Mouse (Mus musculus) embryonic facial prominence, embryonic 14.5 days (tissue): ENCODE measurements around the gene Gtf2i. TPM values are rescaled to one million over a fixed set of nuclear protein-coding genes. Genes with fewer than 3 reads are reported as not detected.

Source experiments
- ATAC-seq: fragments of 200-750 bp; cut with Nextera tagmentation; 2 replicates; pipeline ENCODE4 v1.8.0; 2017; ENCODE audit warnings: low read depth, moderate number of reproducible peaks, moderate TSS enrichment
- DNase-seq: peaks from one replicate; pipeline ENCODE4 v3.0.0-alpha.2; 2015; ENCODE audit warnings: low spot score
- H3K27ac ChIP-seq: fragments of 300-500 bp; sonication (generic); replicated peaks from 2 replicates; pipeline ENCODE4 v1.5.1; 2014; ENCODE audit warnings: low read depth, mild to moderate bottlenecking, low read length, moderate library complexity
- H3K27me3 ChIP-seq: fragments of 300-500 bp; sonication (generic); replicated peaks from 2 replicates; pipeline ENCODE4 v1.6.1; 2014; ENCODE audit warnings: low read length; ENCODE audit not compliant: control insufficient read depth, insufficient read depth
- H3K36me3 ChIP-seq: fragments of 300-500 bp; sonication (generic); 2 replicates; pipeline ENCODE4 v1.6.1; 2014; ENCODE audit warnings: low read length, mixed read lengths; ENCODE audit not compliant: control insufficient read depth, insufficient read depth
- H3K4me1 ChIP-seq: fragments of 300-500 bp; sonication (generic); 2 replicates; pipeline ENCODE4 v1.6.1; 2014; ENCODE audit warnings: antibody characterized with exemption, low read length; ENCODE audit not compliant: control insufficient read depth, insufficient read depth
- H3K4me2 ChIP-seq: fragments of 300-500 bp; sonication (generic); 2 replicates; pipeline ENCODE4 v1.6.1; 2014; ENCODE audit warnings: low read depth, mild to moderate bottlenecking, low read length, moderate library complexity, mixed read lengths
- H3K4me3 ChIP-seq: fragments of 300-500 bp; sonication (generic); 2 replicates; pipeline ENCODE4 v1.5.1; 2014; ENCODE audit warnings: low read depth, mild to moderate bottlenecking, low read length
- H3K9ac ChIP-seq: fragments of 300-500 bp; sonication (generic); 2 replicates; pipeline ENCODE4 v1.6.1; 2014; ENCODE audit warnings: low read depth, mild to moderate bottlenecking, low read length, moderate library complexity, mixed read lengths
- H3K9me3 ChIP-seq: fragments of 300-500 bp; sonication (generic); 2 replicates; pipeline ENCODE4 v1.6.1; 2016; ENCODE audit warnings: low read length; ENCODE audit not compliant: control insufficient read depth
- WGBS: fragments of 180-500 bp; shearing (Covaris S2); extraction: QIAGEN DNeasy Blood & Tissue Kit; methylation state at CpG from one replicate; pipeline ENCODE4 v1.1.7; 2014; 5-methylcytosine and 5-hydroxymethylcytosine counted together
- polyA plus RNA-seq: library from polyadenylated mRNA; unstranded; fragments of >200 nt; fragmentation: Nextera tagmentation; extraction: Ambion mirVana; gene quantifications from 2 replicates; pipeline ENCODE4 v1.2.1, GENCODE M21; 2014

Gene Gtf2i
- polyA plus RNA-seq, 1 experiment from 2014 or later: 141 TPM

DNA sequence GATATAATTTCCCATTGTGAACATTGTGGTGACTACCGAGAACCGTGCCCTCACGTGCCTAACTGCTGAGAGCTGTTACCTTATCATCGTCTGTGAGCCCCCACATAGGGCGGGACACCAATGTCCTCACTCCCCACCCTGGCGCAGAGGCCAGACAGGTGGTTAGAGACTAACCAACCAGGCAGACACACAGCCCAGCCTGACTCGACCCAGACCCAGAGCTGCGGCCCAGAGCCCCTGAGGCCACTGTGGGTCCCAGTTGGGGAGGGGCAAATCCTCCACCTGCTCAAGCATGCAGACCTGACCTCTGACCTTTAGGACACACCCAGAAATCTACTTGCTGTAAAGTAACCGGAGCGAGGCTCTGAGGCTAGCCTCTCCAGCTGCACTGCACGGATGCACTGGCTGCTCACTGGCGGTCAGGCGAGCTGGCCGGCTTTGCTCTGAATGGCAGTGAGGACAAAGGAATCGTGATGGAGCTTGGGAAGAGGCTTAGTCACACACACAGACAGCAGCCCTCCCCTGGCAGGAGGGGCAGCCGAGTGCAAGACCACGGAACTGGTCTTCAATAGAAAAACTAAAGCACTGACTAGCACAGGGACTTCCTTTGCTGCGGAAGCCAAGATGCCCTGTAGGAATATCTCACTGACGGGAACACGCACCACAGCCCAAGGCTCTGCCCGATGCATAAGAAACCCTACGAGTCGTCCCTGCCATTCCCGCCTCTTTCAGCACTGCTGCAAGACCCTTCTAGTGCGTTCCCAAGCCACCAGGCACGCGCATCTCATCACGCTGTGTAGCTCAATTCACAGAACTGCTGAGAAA lies 76.4 kb downstream of the Gtf2i start:
- H3K27me3 ChIP-seq: no peaks in the 10 kb centered on the region
- no peak overlapping the region for H3K9ac ChIP-seq
- H3K27ac ChIP-seq: no peak overlapping the region
- H3K36me3 ChIP-seq: peaks cover 76% of the 10 kb centered on the region
- ATAC-seq (no peak), DNase-seq (no peak)
- WGBS: 82% methylated on average over 28 of the region's 28 CpGs
- peaks cover 8% of the 10 kb centered on the region; the same call in 1 of the 2 replicates for H3K4me1 ChIP-seq
- no peak overlapping the region for H3K4me3 ChIP-seq
- no peaks in the 10 kb centered on the region for H3K9me3 ChIP-seq
- no peak overlapping the region for H3K4me2 ChIP-seq

DNA sequence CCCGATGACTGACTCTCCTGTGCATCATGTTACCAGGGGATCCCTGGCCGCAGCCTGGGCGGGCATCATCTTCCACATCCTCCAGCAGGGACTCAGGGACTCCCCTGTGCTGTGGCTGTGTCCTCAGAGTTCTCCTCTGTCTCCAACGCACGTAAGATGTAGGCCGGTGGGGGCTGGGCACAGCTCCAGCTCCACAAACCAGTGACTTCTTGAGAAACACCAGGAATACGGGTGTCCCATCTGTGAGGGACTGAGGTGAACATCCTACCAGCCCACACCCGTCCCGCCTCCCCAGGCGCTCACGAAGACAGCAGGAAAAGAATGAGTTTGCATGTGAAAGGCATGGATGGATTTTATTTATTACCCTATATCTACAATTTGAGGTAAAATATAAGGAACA lies 77.1 kb downstream of the Gtf2i start:
- H3K9ac ChIP-seq: no peak overlapping the region
- no peaks in the 10 kb centered on the region for H3K27me3 ChIP-seq
- peaks cover 8% of the 10 kb centered on the region; the same call in 1 of the 2 replicates for H3K4me1 ChIP-seq
- no peak overlapping the region for H3K4me3 ChIP-seq
- H3K4me2 ChIP-seq: no peak overlapping the region
- DNase-seq (no peak), ATAC-seq (no peak)
- H3K27ac ChIP-seq: no peak overlapping the region
- H3K9me3 ChIP-seq: no peaks in the 10 kb centered on the region
- 86% methylated on average over 10 of the region's 11 CpGs for WGBS
- peaks cover 69% of the 10 kb centered on the region for H3K36me3 ChIP-seq

DNA sequence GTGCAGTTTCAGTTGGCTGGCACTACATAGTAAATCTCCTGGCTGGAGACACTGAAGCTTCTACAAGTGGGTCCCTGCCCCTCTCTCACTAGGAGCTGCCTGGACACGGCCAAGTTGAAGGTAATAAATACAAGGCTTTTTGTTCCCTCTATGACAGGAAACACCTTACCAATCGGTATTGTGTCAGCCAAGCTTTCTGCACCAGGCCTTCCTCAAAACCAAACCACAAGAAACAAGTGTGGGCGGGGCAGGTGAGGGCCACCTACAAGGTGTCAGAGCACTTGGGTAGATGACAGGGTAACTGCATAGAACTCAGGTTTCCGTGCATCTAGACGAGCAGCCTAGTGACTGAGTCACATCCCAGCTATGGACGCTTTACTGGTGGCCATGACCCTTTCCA lies 77.8 kb downstream of the Gtf2i start:
- ATAC-seq (no peak), DNase-seq (no peak)
- WGBS: 82% methylated on average over 6 of the region's 6 CpGs
- no peak overlapping the region for H3K4me2 ChIP-seq
- no peaks in the 10 kb centered on the region for H3K27me3 ChIP-seq
- peaks cover 8% of the 10 kb centered on the region; the same call in 1 of the 2 replicates for H3K4me1 ChIP-seq
- H3K9me3 ChIP-seq: no peaks in the 10 kb centered on the region
- H3K9ac ChIP-seq: no peak overlapping the region
- H3K36me3 ChIP-seq: peaks cover 62% of the 10 kb centered on the region
- no peak overlapping the region for H3K4me3 ChIP-seq
- no peak overlapping the region for H3K27ac ChIP-seq

DNA sequence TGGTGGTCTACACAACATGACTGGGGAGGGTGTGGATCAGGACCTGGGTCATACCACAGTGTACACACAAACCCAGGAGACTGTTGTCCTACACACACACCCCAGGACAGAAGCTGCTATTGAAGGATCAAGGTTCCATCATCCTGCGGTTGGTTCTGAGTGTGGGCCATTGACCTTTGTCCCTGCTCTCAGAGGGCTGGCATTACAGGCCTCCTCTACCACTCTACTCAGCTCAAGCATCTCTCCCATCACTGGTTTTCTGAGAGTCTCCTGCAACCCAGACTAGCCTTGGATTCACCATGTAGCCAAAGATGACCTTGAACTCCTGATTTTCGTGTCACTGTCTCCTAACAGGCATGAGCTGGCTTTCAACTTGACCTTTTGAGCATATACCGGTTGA lies 78.3 kb downstream of the Gtf2i start:
- WGBS: 93% methylated on average over 3 of the region's 3 CpGs
- peaks cover 57% of the 10 kb centered on the region for H3K36me3 ChIP-seq
- no peak for ATAC-seq

DNA sequence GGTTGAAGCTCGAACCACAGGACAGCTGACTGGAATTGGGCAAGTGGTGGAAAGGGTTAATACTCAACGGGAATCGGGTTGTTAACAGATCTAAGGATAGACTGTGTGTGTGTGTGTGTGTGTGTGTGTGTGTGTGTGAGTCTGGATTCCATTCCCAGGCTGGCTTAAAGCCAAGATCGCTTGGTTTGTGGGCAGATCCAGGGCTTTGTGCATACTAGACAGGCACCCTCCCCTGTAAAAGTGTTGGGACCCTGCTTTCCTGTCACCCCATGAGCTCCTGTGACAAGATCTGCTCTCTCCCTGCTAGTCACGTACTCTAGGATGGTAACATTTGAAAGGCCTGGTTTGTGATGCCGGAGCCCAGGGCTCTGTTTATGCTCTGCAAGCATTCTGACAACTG lies 79.4 kb downstream of the Gtf2i start:
- Histone ChIP-seq H3K27ac (peak overlapping the region; percentile 66), H3K27me3 (no peaks in the 10 kb centered on the region), H3K4me3 (no peak overlapping the region), H3K9ac (no peak overlapping the region), H3K9me3 (no peaks in the 10 kb centered on the region), H3K4me1 (peaks cover 8% of the 10 kb centered on the region; the same call in 1 of the 2 replicates), H3K4me2 (no peak overlapping the region), H3K36me3 (peaks cover 46% of the 10 kb centered on the region)
- WGBS: 13% methylated on average over 6 of the region's 6 CpGs
- DNase-seq (peak; percentile 90), ATAC-seq (peak; percentile 32)

More for the DNA sequence above, 78.3 kb downstream of the Gtf2i start:
- no peak overlapping the region for H3K4me2 ChIP-seq
- DNase-seq: no peak
- peak overlapping the region; percentile 66 for H3K27ac ChIP-seq
- no peak overlapping the region for H3K4me3 ChIP-seq
- H3K4me1 ChIP-seq: peaks cover 8% of the 10 kb centered on the region; the same call in 1 of the 2 replicates
- no peaks in the 10 kb centered on the region for H3K27me3 ChIP-seq
- no peaks in the 10 kb centered on the region for H3K9me3 ChIP-seq
- H3K9ac ChIP-seq: no peak overlapping the region

DNA sequence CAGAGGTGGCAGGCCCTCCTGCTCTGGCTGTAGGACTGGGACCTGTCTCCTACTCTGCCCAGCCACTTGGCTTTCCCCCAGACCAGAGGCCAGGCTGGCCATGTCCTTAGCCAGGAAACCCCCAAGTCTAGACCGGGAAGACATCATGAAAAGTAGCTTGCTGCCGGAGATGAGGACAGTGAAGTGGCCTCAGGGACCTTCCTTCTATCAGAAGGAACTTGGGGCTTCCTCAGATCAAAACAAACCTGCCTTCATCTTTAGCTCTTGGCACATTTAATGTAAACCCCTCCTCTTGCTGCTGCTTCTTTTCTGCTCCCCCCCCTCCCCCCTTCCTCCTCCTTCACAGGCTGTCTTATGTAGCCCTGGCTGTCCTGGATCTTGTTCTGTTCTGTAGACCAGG lies 80.4 kb downstream of the Gtf2i start:
- Histone ChIP-seq H3K4me1 (peaks cover 8% of the 10 kb centered on the region; the same call in 1 of the 2 replicates), H3K9me3 (no peaks in the 10 kb centered on the region), H3K4me2 (no peak overlapping the region), H3K27ac (peak overlapping the region; percentile 66), H3K27me3 (no peaks in the 10 kb centered on the region), H3K4me3 (no peak overlapping the region), H3K36me3 (peaks cover 36% of the 10 kb centered on the region), H3K9ac (no peak overlapping the region)
- 48% methylated on average over 2 of the region's 2 CpGs for WGBS
- DNase-seq: no peak
- ATAC-seq: no peak

DNA sequence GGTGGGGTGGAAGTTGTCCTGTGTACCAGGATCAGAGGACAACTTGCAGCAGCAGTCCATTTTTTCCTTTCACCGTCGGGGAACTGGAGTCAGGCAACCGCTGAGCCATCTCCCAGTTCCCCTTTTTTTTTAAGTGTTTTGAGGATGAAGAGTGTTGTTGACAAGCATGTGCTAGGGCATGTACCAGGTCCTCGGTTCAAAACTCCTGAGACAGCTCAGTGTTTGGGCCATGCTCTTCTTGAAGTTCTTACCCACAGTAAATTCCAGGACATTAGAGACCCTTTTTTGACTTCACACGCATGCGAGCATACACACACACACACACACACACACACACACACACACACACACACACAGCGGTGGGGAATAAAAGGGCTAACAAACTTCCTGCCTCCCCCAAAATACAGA lies 81.3 kb downstream of the Gtf2i start:
- ATAC-seq: no peak
- 48% methylated on average over 7 of the region's 7 CpGs for whole genome bisulfite sequencing
- H3K36me3 ChIP-seq: peaks cover 27% of the 10 kb centered on the region
- no peak overlapping the region for H3K4me2 ChIP-seq
- H3K27me3 ChIP-seq: no peaks in the 10 kb centered on the region
- no peaks in the 10 kb centered on the region for H3K9me3 ChIP-seq
- peaks cover 8% of the 10 kb centered on the region; the same call in 1 of the 2 replicates for H3K4me1 ChIP-seq
- no peak overlapping the region; the same call in 1 of the 2 replicates for H3K27ac ChIP-seq
- H3K4me3 ChIP-seq: no peak overlapping the region
- no peak overlapping the region for H3K9ac ChIP-seq
- no peak for DNase-seq

DNA sequence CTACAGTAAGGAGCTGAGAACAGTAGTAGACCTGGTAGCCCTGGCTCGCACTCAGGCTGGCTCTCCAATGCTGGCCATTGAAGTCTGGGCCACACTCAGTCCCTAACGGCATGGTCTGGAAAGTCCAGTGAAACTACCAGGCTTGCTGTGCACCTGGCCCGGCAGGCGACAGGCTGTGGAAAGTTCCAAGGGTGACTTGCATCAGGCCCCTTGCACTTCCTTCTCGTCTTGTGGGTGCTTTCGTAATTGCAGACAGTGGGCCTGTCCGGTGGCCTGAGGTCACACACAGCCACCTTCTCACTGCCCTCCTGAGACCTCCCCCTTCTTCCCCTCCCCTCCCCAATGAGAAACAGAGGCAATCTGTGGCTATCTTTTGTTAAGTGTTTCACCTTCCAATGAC lies 82.0 kb downstream of the Gtf2i start:
- ATAC-seq (no peak), DNase-seq (no peak)
- Histone ChIP-seq H3K4me2 (no peak overlapping the region), H3K4me3 (no peak overlapping the region), H3K4me1 (peaks cover 8% of the 10 kb centered on the region; the same call in 1 of the 2 replicates), H3K27me3 (no peaks in the 10 kb centered on the region), H3K36me3 (peaks cover 20% of the 10 kb centered on the region), H3K27ac (no peak overlapping the region; the same call in 1 of the 2 replicates), H3K9ac (no peak overlapping the region), H3K9me3 (no peaks in the 10 kb centered on the region)
- 36% methylated on average over 7 of the region's 7 CpGs for WGBS
